Mouse (Mus musculus) E14TG2a.4 (cell line): ENCODE measurements around the gene Slc13a3.

Source experiments
- H3K27me3 ChIP-seq: 2 replicates; pipeline ENCODE4 v1.6.1; 2014; ENCODE audit warnings: low read length, control low read depth; ENCODE audit not compliant: insufficient read depth
- H3K36me3 ChIP-seq: 2 replicates; pipeline ENCODE4 v1.6.1; 2014; ENCODE audit warnings: low read length, control low read depth; ENCODE audit not compliant: insufficient read depth
- H3K4me1 ChIP-seq: replicated peaks from 2 replicates; pipeline ENCODE4 v1.6.1; 2014; ENCODE audit warnings: low read depth, low read length, control low read depth
- H3K4me3 ChIP-seq: replicated peaks from 2 replicates; pipeline ENCODE4 v1.5.1; 2014; ENCODE audit warnings: mild to moderate bottlenecking, low read length
- H3K9me3 ChIP-seq: 2 replicates; pipeline ENCODE4 v1.6.1; 2014; ENCODE audit warnings: low read length, control low read depth
- CTCF ChIP-seq: conservative IDR thresholded peaks from 2 replicates; pipeline ENCODE4 v1.5.1; 2014; ENCODE audit warnings: low read length
- NANOG ChIP-seq: IDR thresholded peaks from 2 replicates; pipeline ENCODE4 v1.6.1; 2014; ENCODE audit warnings: borderline replicate concordance, low read length, mixed read lengths
- POU5F1 ChIP-seq: IDR thresholded peaks from 2 replicates; pipeline ENCODE4 v1.6.1; 2014; ENCODE audit warnings: low read length, borderline replicate concordance

Gene Slc13a3

DNA sequence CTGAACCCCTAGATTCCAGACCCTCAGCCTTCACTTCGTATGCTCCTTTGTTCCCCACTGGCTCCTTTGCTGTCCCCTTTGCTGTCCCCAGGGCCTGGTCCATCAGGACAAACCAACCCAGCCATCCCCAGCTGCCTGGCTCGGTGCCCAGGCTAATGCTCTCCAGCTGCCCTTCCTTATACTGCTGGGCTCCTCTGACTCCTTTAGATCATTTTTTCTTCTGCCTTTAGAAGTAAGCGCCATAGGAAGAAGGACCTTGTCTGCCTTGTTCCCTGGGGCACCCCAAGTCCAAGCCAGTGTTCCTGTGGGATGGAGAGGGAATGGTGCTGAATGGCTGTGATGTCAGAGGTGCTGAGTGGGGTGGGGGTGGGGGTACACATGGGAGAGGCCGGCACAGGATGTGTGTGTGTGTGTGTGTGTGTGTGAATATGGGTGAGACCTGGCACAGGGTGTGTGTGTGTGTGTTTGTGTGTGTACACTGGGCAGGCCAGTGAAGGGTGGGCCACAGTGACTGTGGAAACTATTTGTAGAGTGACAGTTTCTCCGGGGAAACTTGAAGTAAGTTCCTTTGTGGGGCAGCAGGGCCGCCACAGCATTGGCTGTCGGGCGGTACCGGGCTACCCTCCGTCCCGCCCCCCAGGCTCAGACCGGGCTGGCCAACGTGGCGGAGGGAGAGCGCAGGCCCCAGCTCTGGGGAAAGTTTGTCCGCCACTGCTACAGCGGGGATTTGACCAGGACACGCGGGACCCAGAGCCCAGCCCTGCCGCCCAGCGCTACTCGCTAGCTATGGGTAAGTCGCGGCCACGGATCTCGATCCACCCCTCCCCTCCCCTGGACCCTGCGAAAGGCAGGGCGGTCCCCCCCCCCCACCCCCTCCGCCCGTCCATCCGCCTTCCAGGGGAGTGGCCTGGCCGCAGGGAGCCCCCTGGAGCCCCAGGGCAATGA is 30.5 kb upstream of the Slc13a3 start, which contains the start of gene Slc2a10:
TSS of gene Slc2a10 (plus strand) at position 529 of the 945 bp plus-strand sequence.
- TF ChIP-seq NANOG, result no peak
- TF ChIP-seq CTCF, result no peak
- no peak for TF ChIP-seq POU5F1
- Histone ChIP-seq H3K27me3 (peaks cover 74% of the 10 kb centered on the region), H3K36me3 (no peaks in the 10 kb centered on the region), H3K4me3 (peak within 1 kb of the TSS; percentile 69), H3K9me3 (no peaks in the 10 kb centered on the region), H3K4me1 (peaks cover 16% of the 10 kb centered on the region; the same call in 1 of the 2 replicates)

DNA sequence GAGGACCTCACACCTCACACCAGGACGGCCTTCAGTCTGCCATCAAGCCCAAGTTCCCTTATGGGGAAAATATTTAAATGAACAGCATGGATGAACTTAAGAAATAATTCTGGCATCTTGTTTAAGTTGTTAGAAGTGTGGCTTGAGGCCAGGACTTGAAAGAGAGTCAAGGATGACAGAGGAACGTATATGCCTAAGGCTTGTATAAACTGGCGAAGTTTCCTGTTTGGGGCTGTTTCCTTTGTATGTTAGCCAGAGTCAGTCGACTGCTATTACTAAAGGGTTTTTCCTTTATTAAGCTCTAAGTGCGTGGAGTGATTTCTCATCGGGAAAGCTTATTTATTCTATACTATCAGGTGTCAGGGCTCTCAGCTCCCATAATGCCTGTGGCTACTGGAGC is 25.8 kb upstream of the Slc13a3 start:
- Histone ChIP-seq H3K9me3 (0 out of 2 replicates have a peak, but pooled peaks cover 4% of the 10 kb centered on the region), H3K36me3 (no peaks in the 10 kb centered on the region), H3K27me3 (peaks cover 68% of the 10 kb centered on the region), H3K4me3 (no peak overlapping the region), H3K4me1 (peaks cover 20% of the 10 kb centered on the region)
- TF ChIP-seq CTCF (no peak), POU5F1 (no peak), NANOG (no peak)

DNA sequence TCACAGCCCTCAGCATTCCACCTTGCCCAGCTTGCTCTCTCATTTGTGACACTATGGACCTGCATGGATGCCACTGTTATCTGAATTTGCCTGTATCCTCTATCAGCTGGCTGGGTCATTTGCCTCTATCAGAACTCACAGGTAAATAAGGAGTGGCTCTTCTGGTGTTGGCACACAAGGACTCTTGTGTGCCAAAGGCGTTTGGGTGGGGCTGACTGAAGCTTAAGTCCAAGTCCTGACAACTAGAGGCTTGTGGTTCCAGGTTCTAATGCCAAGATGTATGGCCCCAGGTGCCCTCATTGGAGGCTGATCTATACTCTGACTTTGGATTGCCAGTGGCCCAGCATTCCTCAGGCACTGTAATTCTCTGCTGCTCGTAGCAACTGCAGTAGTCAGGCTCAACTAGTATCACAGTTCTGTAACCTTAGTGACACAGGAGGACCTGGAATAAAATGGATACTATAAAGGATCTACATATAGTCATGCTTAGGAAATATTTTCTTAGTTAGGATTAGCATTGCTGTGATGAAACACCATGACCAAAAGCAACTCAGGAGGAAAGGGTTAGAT is 24.8 kb upstream of the Slc13a3 start:
- H3K27me3 ChIP-seq, result peaks cover 58% of the 10 kb centered on the region
- TF ChIP-seq POU5F1 (no peak), NANOG (no peak), CTCF (no peak)
- no peak overlapping the region for H3K4me3 ChIP-seq

DNA sequence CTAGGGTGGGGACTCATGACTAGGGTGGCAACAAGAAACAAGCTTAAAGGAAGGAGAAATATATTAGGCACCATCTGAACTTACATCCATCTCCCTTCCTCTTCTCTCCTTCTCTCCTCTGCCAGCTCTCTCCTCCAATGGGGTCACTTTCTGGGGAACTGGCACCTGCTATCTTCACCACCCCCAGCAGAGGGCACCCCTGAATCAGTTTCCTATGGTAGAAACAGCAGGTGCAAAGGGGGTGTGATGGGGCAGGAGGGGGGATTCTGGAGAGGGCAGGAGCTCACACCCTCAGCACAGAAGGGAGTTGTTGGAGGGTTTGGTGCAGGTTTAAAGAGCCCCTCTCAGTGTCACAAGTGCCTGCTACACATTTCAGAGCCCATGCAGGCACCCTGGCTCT is 23.2 kb upstream of the Slc13a3 start:
- peaks cover 47% of the 10 kb centered on the region for H3K27me3 ChIP-seq
- no peak overlapping the region for H3K4me3 ChIP-seq
- 0 out of 2 replicates have a peak, but pooled peaks cover 4% of the 10 kb centered on the region for H3K9me3 ChIP-seq

More for the DNA sequence above, 24.8 kb upstream of the Slc13a3 start:
- H3K4me1 ChIP-seq, result peaks cover 21% of the 10 kb centered on the region
- H3K36me3 ChIP-seq, result no peaks in the 10 kb centered on the region
- H3K9me3 ChIP-seq, result 0 out of 2 replicates have a peak, but pooled peaks cover 4% of the 10 kb centered on the region

DNA sequence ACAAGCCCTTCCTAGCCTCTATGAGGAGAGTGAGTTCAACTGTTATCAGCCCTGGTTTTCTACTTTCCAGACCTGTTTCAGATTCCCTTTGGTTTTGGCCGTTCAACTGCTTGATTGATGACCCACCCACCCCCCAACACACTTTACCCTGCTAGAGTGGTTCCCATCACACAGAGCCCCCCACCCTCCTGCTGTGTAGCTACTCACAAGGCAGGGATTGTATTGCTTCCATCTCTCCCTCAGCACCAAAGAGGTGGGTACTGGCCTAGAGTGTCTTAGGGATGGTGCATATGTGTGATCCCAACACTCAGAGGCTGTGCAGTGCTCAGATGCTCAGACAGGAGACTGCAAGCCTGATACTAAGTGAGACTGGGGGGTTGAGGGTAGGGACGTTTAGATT is 21.5 kb upstream of the Slc13a3 start:
- peaks cover 18% of the 10 kb centered on the region for H3K36me3 ChIP-seq
- H3K9me3 ChIP-seq, result 0 out of 2 replicates have a peak, but pooled peaks cover 4% of the 10 kb centered on the region
- peaks cover 31% of the 10 kb centered on the region for H3K27me3 ChIP-seq
- TF ChIP-seq NANOG (no peak), CTCF (no peak), POU5F1 (no peak)
- H3K4me3 ChIP-seq, result no peak overlapping the region
- H3K4me1 ChIP-seq, result peaks cover 26% of the 10 kb centered on the region

More for the DNA sequence above, 23.2 kb upstream of the Slc13a3 start:
- Histone ChIP-seq H3K36me3 (peaks cover under 1% of the 10 kb centered on the region; the same call in 1 of the 2 replicates), H3K4me1 (peaks cover 29% of the 10 kb centered on the region)
- TF ChIP-seq CTCF (peak; percentile 64), NANOG (no peak)

DNA sequence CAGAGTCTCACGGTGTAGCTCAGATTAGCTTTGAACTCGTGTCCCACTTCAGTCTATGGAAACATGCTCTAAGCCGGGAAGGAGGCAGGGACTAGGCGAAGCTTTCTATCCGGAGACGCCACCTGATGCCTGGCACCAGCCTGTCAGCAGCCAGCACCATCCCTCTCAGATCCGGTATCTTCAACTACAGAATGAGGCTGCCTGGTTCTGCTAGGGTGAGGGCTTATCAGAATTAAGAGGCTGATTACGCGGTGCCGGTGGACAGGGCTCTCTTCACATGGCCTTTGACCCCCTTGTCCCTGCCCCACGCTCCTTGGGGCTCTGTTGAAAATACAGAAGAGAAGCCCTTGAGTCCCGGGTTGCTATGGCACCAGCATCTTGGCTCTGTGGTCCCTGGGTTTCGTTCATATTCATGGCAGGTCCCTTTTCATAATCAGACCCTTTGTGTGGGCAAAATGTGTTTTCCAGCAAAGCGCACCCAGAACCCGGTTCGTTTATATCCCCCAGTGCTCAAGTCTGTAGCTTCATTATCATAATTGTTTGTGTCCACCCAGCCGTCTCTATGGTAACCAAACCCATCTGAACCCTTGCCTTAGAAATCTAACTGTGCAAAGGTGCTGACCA is 20.7 kb upstream of the Slc13a3 start:
- Histone ChIP-seq H3K4me1 (peaks cover 26% of the 10 kb centered on the region), H3K9me3 (0 out of 2 replicates have a peak, but pooled peaks cover 4% of the 10 kb centered on the region), H3K36me3 (peaks cover 26% of the 10 kb centered on the region), H3K27me3 (peaks cover 23% of the 10 kb centered on the region), H3K4me3 (peak overlapping the region; percentile 88)
- TF ChIP-seq POU5F1, result no peak
- TF ChIP-seq NANOG, result no peak
- TF ChIP-seq CTCF, result no peak

DNA sequence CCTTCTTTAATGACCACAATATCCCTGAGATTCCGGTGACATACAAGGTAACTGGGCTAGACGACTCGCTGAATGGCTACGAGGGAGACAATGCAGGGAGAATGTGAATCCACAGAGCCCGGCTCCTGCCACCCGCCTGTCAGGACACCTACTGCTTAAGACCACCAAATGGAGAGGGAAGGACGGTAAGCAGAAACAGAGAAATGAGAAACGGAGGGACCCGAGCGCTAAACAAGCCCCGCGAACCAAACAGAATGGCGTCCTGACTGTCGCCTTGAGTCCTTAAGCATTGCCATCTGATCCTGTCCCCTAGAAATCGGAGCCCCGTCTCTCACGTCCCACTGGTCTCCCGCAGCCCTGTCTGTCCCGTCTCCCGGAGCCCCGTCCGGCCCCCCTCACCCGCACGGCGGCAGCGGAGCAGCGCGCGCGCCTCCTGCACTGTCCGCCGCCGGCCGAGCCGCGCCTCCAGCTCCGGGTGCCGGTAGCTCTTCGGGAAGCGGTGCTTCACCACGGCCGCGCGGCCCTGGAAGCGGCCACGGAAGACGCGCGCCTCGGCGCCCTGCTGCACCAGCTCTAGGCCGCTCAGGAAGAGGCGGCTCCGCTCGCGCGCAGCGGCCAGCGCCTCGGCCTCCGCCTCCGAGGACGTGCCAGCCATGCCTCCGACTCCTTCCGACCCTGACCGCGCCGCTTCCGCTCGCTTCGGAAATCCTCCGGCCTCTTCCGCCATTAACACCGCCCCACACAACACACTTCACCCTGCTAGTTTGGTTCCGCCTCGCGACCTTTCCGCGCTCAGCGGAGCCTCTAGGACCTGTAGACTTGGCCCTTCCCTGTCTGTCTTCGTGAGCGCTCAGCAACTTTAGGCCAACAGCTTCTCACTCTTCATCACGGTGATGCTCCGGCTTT is 19.9 kb upstream of the Slc13a3 start, which contains the start of gene Trp53rka:
TSS of gene Trp53rka (minus strand) at position 677 of the 906 bp plus-strand sequence.
- no peak for TF ChIP-seq POU5F1
- TF ChIP-seq CTCF, result no peak
- no peak for TF ChIP-seq NANOG
- H3K4me1 ChIP-seq, result peaks cover 26% of the 10 kb centered on the region
- H3K27me3 ChIP-seq, result peaks cover 16% of the 10 kb centered on the region
- H3K9me3 ChIP-seq, result 0 out of 2 replicates have a peak, but pooled peaks cover 4% of the 10 kb centered on the region
- peak within 1 kb of the TSS; percentile 88 for H3K4me3 ChIP-seq
- peaks cover 33% of the 10 kb centered on the region for H3K36me3 ChIP-seq
